Mouse (Mus musculus) heart, postnatal 10 days (tissue): ENCODE data around the gene Nol3. TPM values are rescaled to one million over a fixed set of nuclear protein-coding genes. Genes with fewer than 3 reads are reported as not detected.

ENCODE experiments used
- DNase-seq, 2 experiments: peaks; one replicate each; pipeline ENCODE4 v3.0.0; 2021
- intact Hi-C: fragments of 180-260 bp; cut with DNase I; formaldehyde crosslinking; loops from one replicate; pipeline ENCODE4 v1.15.1; 2025
- total RNA-seq, 2 experiments: library from RNA; stranded (reverse); gene quantifications; 2 replicates each; pipeline ENCODE4 v1.2.3; 2021

The Nol3 gene
- total RNA-seq, 2 experiments from 2014 or later, result 14.7 to 16.2 TPM

- intact Hi-C loops, result no loop called here
- no peak for DNase-seq
Observed at GRCm38 (mm10) chr8:105304325-105305210, 28.6 kb downstream of the Nol3 start.

GRCm38 (mm10) chr8:105305211-105306145 is 29.5 kb downstream of the Nol3 start, which contains the start of gene Elmo3:
Gene Elmo3, plus strand, starts transcription at chr8:105305601.
- intact Hi-C loops, result no loop called here
- DNase-seq, result peak; percentile 59 to 62

GRCm38 (mm10) chr8:105306146-105306691 is 30.3 kb downstream of the Nol3 start:
- intact Hi-C loops, result no loop called here
- no peak for DNase-seq

GRCm38 (mm10) chr8:105307670-105308069 is 31.7 kb downstream of the Nol3 start:
- DNase-seq, result no peak
- intact Hi-C loops, result no loop called here

- intact Hi-C loops, result no loop called here
- DNase-seq, result no peak
Observed at GRCm38 (mm10) chr8:105308428-105308827, 32.5 kb downstream of the Nol3 start.

- no peak for DNase-seq
- intact Hi-C loops, result no loop called here
Observed at GRCm38 (mm10) chr8:105309142-105309847, 33.4 kb downstream of the Nol3 start.

GRCm38 (mm10) chr8:105310118-105310517 is 34.2 kb downstream of the Nol3 start:
- no peak for DNase-seq
- intact Hi-C loops, result no loop called here

- no peak for DNase-seq
- intact Hi-C loops, result no loop called here
Observed at GRCm38 (mm10) chr8:105311718-105312117, 35.8 kb downstream of the Nol3 start.

- peak; percentile 51 to 54 for DNase-seq
- intact Hi-C loops, result no loop called here
Observed at GRCm38 (mm10) chr8:105312891-105313481, 37.0 kb downstream of the Nol3 start.

GRCm38 (mm10) chr8:105313622-105314402 is 37.9 kb downstream of the Nol3 start:
- no peak for DNase-seq
- intact Hi-C loops, result no loop called here

- DNase-seq, result no peak
- intact Hi-C loops, result no loop called here
Observed at GRCm38 (mm10) chr8:105315073-105315769, 39.3 kb downstream of the Nol3 start.

GRCm38 (mm10) chr8:105317941-105318340 is 42.0 kb downstream of the Nol3 start:
- intact Hi-C loops, result no loop called here

GRCm38 (mm10) chr8:105318662-105319190 is 42.8 kb downstream of the Nol3 start:
- intact Hi-C loops, result no loop called here
- DNase-seq, result no peak

More at GRCm38 (mm10) chr8:105317941-105318340, 42.0 kb downstream of the Nol3 start:
- DNase-seq, result no peak

GRCm38 (mm10) chr8:105323183-105323582 is 47.2 kb downstream of the Nol3 start:
- no peak for DNase-seq
- intact Hi-C loops, result no loop called here

GRCm38 (mm10) chr8:105325641-105326093 is 49.7 kb downstream of the Nol3 start:
- intact Hi-C loops, result loop anchor here (2.0 kb wide), 2 partner anchors 21 to 27 kb away; partner anchors contain the start of gene Fhod1
- no peak for DNase-seq

- peak; percentile 98 for DNase-seq
- intact Hi-C loops, result loop anchor here (2.0 kb wide), 1 partner anchor 21 kb away; the partner anchor contains the start of gene Fhod1
Observed at GRCm38 (mm10) chr8:105326141-105326672, 50.3 kb downstream of the Nol3 start, which contains the start of the genes Lrrc29 and Tmem208. Gene Lrrc29, minus strand, starts transcription at chr8:105326278. Gene Tmem208, plus strand, starts transcription at chr8:105326354.

- no peak for DNase-seq
- intact Hi-C loops, result loop anchor here (2.0 kb wide), 1 partner anchor 20 kb away; the partner anchor contains the start of gene Fhod1
Observed at GRCm38 (mm10) chr8:105326968-105327367, 51.0 kb downstream of the Nol3 start.
